Mouse (Mus musculus) 3134 (cell line): Measurements from ENCODE around the gene Efhb.

Source experiments
- DNase-seq: peaks from one replicate; pipeline ENCODE4 v3.0.0-alpha.2; 2011; ENCODE audit warnings: low spot score; ENCODE audit not compliant: insufficient read length; ENCODE audit errors: extremely low read depth

Gene Efhb

DNA sequence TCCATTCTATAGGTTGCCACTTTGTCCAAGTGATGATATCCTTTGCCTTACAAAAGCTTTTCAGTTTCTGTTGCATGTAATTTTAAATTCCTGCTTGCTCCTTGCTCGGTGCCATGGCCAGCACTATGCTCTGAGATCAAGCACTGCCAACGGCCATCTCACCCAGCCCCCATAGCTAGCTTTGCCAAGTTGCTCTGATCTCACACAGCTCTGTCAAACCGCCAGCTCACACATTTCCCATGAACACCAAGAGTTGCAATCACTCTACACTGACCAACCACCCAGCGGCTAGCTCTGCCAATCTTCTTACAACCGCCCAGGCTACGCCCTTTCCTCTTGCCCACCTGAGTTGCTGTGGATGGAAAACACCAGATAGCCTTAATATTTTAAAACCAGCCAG lies 99.0 kb downstream of the Efhb start:
- no peak for DNase-seq
